Mouse (Mus musculus) T-helper 2 cell (primary cell): Measurements from ENCODE around the gene Lipe.

ENCODE experiments used
- in situ Hi-C: fragments of 300-600 bp; cut with MboI, MseI; formaldehyde crosslinking; loops from one replicate; pipeline ENCODE4 v1.15.1; 2025; ENCODE audit warnings: high pct_unique_total_duplicates

The Lipe gene

GRCm38 (mm10) chr7:25417597-25417996 is 19.1 kb upstream of the Lipe start:
- in situ Hi-C loops = no loop called here

GRCm38 (mm10) chr7:25412833-25413441 is 14.4 kb upstream of the Lipe start, which contains the start of gene Cxcl17:
TSS of gene Cxcl17 (minus strand) at chr7:25412886.
- in situ Hi-C loops = no loop called here

- in situ Hi-C loops = no loop called here
These were observed 13.4 kb upstream of the Lipe start for GRCm38 (mm10) chr7:25411861-25412260.

GRCm38 (mm10) chr7:25410969-25411615 is 12.6 kb upstream of the Lipe start:
- in situ Hi-C loops = no loop called here

GRCm38 (mm10) chr7:25409114-25409760 is 10.7 kb upstream of the Lipe start:
- in situ Hi-C loops = no loop called here

- in situ Hi-C loops = no loop called here
These were observed 8.0 kb upstream of the Lipe start for GRCm38 (mm10) chr7:25406468-25406867.

GRCm38 (mm10) chr7:25402671-25403101 is 4.2 kb upstream of the Lipe start:
- in situ Hi-C loops = no loop called here

- in situ Hi-C loops = no loop called here
These were observed 3.5 kb upstream of the Lipe start for GRCm38 (mm10) chr7:25401986-25402385.

- in situ Hi-C loops = no loop called here
These were observed 3.0 kb upstream of the Lipe start for GRCm38 (mm10) chr7:25401551-25401950.

- in situ Hi-C loops = loop anchor here (10.0 to 25.0 kb wide), 2 partner anchors 1014 to 1938 kb away; partner anchors contain the start of gene Ltbp4
These were observed 518 bp upstream of the Lipe start for GRCm38 (mm10) chr7:25399028-25399427.

- in situ Hi-C loops = loop anchor here (10.0 to 25.0 kb wide), 2 partner anchors 1012 to 1941 kb away; partner anchors contain the start of gene Ltbp4
These were observed 1.9 kb downstream of the Lipe start for GRCm38 (mm10) chr7:25396621-25397020.

- in situ Hi-C loops = loop anchor here (10.0 to 25.0 kb wide), 2 partner anchors 1011 to 1941 kb away; partner anchors contain the start of gene Ltbp4
These were observed 2.7 kb downstream of the Lipe start for GRCm38 (mm10) chr7:25395558-25396521.

GRCm38 (mm10) chr7:25395186-25395557 is 3.3 kb downstream of the Lipe start:
- in situ Hi-C loops = loop anchor here (10.0 to 25.0 kb wide), 2 partner anchors 1010 to 1942 kb away; partner anchors contain the start of gene Ltbp4

GRCm38 (mm10) chr7:25394754-25395153 is 3.8 kb downstream of the Lipe start:
- in situ Hi-C loops = loop anchor here (10.0 to 25.0 kb wide), 2 partner anchors 1010 to 1943 kb away; partner anchors contain the start of gene Ltbp4

- in situ Hi-C loops = loop anchor here (10.0 to 25.0 kb wide), 2 partner anchors 1009 to 1944 kb away; partner anchors contain the start of gene Ltbp4
These were observed 4.9 kb downstream of the Lipe start for GRCm38 (mm10) chr7:25393451-25394210.

- in situ Hi-C loops = loop anchor here (10.0 to 25.0 kb wide), 2 partner anchors 1008 to 1944 kb away; partner anchors contain the start of gene Ltbp4
These were observed 5.7 kb downstream of the Lipe start for GRCm38 (mm10) chr7:25392851-25393250.

- in situ Hi-C loops = loop anchor here (10.0 to 25.0 kb wide), 2 partner anchors 1007 to 1945 kb away; partner anchors contain the start of gene Ltbp4
These were observed 6.6 kb downstream of the Lipe start for GRCm38 (mm10) chr7:25391856-25392453.

GRCm38 (mm10) chr7:25390986-25391385 is 7.5 kb downstream of the Lipe start:
- in situ Hi-C loops = loop anchor here (10.0 to 25.0 kb wide), 2 partner anchors 1006 to 1946 kb away; partner anchors contain the start of gene Ltbp4

- in situ Hi-C loops = loop anchor here (10.0 to 25.0 kb wide), 2 partner anchors 1005 to 1947 kb away; partner anchors contain the start of gene Ltbp4
These were observed 8.3 kb downstream of the Lipe start for GRCm38 (mm10) chr7:25390054-25390770.
